Mouse (Mus musculus): ENCODE measurements around the gene Kif1b.

Kif1b gene

GRCm38 (mm10) chr4:149166957-149167611, 140.4 kb downstream of the Kif1b start:
- DNase-seq, result peak; percentile 62 to 64

- DNase-seq, result peak; percentile 91 to 95
Observed at GRCm38 (mm10) chr4:149166215-149166946, 141.1 kb downstream of the Kif1b start, which contains the start of gene Pgd. Gene Pgd, minus strand, starts transcription at chr4:149166771.

DNA sequence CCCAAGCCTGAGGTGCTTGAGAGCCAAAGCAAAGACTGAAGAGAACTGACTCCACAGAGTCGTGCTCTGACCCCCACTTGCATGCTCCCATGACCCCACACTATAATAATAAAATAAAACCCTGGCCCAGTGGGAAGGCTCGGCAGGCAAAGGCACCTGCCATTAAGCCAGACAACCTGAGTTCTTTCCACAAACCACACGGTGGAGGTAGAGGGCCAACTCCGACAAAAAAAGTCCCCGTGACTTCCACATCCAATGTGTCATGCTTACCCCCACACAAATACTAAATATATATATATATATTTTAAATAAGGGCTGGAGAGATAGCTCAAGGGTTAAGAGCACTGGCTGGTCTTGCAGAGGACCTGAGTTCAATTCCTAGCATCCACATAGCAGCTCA, 143.3 kb downstream of the Kif1b start:
- no peak for DNase-seq

DNA sequence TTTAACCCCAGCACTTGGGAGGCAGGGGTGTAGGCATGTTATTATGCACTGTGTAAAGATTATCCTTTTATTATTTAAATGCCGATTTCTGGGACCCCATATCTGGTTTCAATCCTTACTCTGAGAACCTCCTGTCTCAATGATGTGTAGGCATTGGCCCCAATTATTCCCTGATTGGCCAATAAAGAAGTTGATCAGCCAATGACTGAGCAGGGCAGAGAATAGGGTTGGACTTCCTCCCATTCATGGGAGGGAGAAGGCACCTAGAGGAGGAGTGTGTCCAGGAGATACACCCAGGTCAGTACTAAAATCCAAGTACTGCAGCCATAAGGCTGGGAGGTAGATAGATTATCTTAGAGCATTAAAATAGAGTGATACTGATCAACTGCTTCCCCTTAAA, 144.3 kb downstream of the Kif1b start:
- no peak for DNase-seq

- DNase-seq, result no peak
Observed at GRCm38 (mm10) chr4:149161166-149161565, 146.3 kb downstream of the Kif1b start.

- no peak for DNase-seq
Observed at GRCm38 (mm10) chr4:149159891-149160290, 147.6 kb downstream of the Kif1b start.

DNA sequence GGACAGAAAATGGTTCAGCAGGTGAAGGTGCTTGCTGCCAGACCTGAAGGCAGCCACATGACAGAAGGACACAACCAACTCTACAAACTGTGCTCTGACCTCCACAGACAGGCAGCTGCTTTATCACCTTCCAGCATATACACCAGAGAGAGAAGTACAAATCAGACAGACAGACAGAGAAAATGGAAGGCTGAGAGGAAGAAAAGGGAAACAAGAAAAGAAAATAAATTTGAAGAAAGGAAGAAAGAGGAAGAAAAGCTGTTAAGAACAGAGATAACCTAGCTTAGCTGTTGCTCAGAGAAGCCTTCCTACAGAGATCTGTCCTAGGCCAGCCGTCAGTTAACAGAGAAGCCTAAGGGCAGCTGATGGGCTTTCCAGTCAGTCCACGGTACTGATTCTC, 148.3 kb downstream of the Kif1b start:
- DNase-seq, result no peak

GRCm38 (mm10) chr4:149157415-149157973, 150.0 kb downstream of the Kif1b start:
- DNase-seq, result no peak

GRCm38 (mm10) chr4:149155711-149156110, 151.8 kb downstream of the Kif1b start:
- DNase-seq, result no peak

DNA sequence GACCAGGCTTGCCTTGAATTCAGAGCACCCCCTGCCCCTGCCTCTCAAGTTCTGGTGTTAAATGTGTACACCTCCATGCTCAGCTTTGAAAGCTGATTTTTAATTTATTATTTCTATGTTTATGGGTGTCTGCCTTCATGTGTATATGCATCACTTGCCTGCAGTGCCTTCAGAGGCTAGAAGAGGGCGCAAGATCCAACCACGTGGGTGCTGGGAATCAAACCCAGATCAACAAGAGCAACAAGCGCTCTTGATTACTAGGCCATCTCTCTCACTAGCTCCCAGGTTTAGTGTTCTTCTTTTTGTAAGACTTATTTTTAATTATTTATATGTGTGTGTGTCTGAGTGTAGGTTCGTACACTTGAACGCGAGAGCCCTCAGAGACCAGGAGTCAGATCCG, 152.6 kb downstream of the Kif1b start:
- DNase-seq, result no peak

GRCm38 (mm10) chr4:149150721-149151120, 156.8 kb downstream of the Kif1b start:
- no peak for DNase-seq

- DNase-seq, result no peak
Observed at GRCm38 (mm10) chr4:149150256-149150655, 157.2 kb downstream of the Kif1b start.

DNA sequence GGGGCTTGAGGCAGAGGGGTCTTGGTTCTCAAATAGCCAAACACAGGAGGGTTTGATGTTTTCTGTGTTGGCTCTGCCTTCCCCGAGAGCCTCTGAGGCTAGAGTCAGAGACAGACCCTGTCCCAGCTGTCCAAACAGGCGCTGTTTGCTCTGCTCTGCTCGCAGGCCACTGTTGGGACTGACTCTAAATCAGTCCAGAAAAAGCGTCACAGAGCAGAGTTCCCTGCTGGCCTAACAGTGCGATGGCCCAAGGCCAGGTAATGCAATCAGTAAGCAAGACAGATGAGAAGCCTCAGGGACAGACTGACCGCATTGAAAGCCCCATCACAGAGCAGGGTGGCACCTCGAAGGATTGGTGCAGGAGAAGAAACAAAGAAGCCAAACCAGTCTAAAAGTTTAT, 157.9 kb downstream of the Kif1b start:
- no peak for DNase-seq

DNA sequence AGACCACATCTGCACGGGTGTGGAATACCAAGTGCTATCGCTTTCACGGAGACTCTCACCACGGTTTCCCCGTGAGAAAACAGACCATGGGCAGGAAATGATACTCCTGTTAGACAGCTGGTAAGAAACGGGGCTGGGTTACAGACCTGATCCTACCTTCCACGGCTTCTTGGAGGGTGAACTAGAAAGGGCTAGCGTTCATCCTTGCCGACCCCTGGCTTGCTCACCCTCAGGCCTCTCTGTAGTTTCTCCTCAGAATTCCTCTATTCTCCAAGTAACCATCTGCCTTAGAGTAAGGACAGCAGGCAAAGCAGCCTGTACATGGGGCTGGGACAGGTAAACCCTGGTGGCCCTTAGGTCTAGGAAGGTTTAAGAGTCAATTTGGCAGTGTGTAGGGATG, 158.3 kb downstream of the Kif1b start:
- DNase-seq, result no peak

- no peak for DNase-seq
Observed at GRCm38 (mm10) chr4:149148084-149148483, 159.4 kb downstream of the Kif1b start.

GRCm38 (mm10) chr4:149147528-149147927, 160.0 kb downstream of the Kif1b start:
- DNase-seq, result no peak

- no peak for DNase-seq
Observed at GRCm38 (mm10) chr4:149145151-149145550, 162.3 kb downstream of the Kif1b start.

GRCm38 (mm10) chr4:149144459-149144858, 163.0 kb downstream of the Kif1b start:
- DNase-seq, result peak; percentile 49 to 74

- DNase-seq, result no peak
Observed at GRCm38 (mm10) chr4:149143594-149143993, 163.9 kb downstream of the Kif1b start.

DNA sequence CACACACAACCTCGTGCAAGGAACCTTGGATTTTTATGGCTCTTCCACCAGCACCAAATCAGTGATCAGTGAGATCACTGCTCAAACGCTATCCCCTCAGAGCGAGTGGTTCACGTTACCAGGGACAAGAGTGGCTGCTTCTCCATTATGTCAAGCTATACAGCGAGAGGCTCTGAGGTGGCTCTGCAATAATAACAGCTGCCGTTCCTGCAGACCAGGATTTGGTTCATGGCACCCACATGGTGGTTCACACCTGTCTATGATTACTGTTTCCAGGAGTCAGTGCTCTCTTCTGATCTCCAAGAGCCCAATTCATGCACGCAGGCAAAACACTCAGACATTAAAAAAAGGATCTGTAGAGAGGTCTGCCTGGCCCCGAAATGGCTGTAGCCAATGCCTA, 169.0 kb downstream of the Kif1b start:
- no peak for DNase-seq

- peak; percentile 77 to 93 for DNase-seq
Observed at GRCm38 (mm10) chr4:149136982-149137770, 170.3 kb downstream of the Kif1b start, which contains the start of gene Cenps. Gene Cenps, minus strand, starts transcription at chr4:149137629.

- DNase-seq, result no peak
Observed at GRCm38 (mm10) chr4:149136116-149136850, 171.2 kb downstream of the Kif1b start.

Measured in spleen, adult 18-20 months (tissue).